Mouse (Mus musculus) lung, postnatal 14 days (tissue): ENCODE data around the gene Arhgap30.
A peak's percentile ranks its signal among the peaks of the same experiment; 100 is the strongest.

ENCODE experiments used
- DNase-seq: peaks from one replicate; pipeline ENCODE4 v3.0.0; 2021

The Arhgap30 gene

DNA sequence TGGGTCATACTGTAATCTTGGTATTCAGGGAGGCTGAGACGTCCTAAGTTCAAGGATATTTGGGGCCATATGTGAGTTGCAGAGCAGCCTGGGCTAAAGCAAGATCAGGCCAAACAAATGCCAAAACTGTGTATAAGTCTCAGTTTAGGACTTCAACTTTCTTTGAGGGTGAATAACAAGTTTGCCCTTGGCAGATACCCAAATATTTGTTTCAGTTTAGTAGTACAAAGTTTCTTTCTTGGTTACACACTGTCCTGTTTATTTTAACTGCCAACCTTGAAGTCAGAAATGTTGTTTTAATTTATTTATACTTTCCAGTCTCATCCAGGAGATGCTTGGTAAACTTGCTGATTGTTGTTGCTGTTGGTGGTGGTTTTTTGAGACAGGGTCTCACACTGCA is 47.2 kb downstream of the Arhgap30 start:
- DNase-seq = no peak

DNA sequence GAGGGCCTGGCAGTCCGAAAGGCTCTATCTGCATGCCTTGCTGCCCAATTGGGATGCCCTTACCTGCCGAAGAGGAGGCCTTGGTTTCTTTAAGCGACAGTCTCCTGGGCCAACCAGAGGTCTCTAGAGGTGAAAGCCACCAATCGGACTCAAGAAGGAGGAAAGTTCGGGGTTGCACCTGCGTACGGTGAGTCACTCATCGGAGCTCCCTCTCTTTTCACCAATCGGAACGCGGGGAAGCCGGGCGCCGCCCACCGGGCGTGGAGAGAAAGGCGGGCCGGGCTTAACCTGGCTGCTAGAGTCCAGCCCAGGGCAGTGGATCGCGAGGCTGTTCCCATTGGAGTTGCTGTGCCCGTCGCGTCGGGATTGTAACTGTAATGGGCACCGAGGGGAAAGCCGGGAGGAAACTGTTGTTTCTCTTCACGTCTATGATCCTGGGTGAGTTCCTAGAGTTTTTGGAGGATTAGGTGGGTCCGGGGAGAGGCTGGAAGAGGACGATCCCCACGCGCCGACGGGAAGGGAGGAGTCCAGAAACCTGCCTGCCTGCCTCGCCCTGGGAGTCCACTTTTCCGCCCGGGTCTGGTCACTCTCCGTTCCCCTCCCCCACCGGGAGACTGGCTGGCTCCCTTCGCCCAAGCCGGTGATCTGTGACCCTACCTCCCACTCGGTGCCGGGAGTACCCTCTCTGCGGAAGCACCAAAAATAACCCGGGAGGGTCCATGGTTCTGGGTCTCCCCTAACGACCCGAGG is 48.7 kb downstream of the Arhgap30 start, which contains the start of gene F11r:
TSS of gene F11r (plus strand) at position 272 of the 750 bp plus-strand sequence.
- peak; percentile 93 for DNase-seq

DNA sequence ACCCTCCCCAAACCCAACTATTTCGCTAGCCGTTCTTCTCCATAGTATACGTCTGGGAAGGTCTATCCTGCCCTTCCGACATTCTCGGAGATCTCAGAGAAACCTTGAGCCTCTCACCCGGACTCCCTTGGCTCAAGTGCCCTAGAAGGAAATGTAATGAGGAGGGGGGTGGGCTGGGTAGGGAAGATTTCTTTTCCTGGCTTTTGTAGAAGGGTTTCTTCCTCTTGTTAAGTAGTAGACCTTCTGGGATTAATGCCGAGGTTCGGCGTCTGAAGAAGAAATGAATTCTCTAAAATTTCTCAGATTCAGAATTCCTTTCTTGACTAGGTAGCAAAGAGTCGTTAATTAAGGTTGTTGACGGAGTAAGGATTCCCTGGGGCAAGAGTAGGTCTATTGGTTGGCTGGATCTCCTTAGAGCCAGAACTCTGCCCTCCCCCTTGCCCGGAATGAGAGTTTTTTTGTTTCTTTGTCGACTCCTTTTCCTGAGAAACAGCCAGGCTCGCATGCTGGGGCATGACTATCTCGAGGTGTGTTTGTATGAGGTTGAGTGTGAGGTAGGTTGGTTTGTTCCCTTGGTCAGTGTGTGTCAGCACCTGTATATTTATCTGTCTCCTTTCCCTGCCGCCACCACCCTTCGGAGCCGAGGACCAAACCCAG is 49.4 kb downstream of the Arhgap30 start:
- DNase-seq = no peak

DNA sequence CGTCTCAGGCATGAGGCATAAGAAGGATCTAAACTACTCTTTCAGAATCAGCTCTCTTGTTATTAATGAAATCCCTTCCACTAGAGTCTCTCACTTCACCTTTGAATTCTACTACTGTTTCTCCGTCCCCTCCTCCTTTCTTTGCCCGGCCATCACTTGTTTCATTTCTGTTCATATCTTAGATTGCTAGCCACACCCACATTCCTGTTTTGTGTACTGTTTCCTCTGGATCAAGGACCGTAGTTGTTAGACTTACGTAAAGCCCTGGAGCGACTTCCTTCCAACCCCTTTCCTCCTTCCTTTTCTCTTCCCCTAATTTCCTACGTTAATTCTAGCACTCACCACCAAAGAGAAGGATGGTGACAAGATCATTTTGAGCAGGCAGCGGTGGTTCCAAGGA is 50.3 kb downstream of the Arhgap30 start:
- DNase-seq = no peak

DNA sequence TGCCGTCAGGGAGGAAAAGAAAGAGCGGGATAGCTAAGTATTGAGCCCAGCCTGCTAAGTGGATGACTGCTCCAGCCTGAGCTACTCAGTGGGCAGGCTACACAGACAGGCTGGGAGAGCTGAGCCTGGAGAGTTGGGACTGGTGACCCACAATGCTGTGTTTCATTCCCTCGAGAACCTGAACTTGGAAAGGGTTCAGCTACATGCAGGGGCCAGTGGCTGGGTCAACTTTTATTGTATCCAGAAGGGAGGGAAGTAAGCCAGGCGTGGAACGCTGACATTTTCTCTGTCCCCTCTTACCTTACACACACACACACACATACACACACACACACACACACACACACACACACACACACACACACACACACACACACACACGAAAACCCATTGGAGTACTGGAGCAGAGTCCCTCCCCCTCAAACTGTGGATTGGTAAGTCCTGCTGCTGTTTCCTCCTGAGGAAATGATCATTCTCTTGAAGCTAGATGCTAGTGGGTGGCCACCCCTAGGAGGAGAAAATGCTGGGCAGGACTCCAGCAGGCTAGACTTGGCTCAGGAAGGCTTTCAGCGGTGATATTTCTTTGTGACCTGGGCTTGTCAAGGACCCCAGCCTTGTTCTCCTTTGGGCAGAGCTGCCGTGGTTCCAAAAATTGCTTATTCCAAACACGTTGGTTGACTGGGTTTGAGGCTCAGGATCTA is 51.4 kb downstream of the Arhgap30 start:
- DNase-seq = peak; percentile 81

DNA sequence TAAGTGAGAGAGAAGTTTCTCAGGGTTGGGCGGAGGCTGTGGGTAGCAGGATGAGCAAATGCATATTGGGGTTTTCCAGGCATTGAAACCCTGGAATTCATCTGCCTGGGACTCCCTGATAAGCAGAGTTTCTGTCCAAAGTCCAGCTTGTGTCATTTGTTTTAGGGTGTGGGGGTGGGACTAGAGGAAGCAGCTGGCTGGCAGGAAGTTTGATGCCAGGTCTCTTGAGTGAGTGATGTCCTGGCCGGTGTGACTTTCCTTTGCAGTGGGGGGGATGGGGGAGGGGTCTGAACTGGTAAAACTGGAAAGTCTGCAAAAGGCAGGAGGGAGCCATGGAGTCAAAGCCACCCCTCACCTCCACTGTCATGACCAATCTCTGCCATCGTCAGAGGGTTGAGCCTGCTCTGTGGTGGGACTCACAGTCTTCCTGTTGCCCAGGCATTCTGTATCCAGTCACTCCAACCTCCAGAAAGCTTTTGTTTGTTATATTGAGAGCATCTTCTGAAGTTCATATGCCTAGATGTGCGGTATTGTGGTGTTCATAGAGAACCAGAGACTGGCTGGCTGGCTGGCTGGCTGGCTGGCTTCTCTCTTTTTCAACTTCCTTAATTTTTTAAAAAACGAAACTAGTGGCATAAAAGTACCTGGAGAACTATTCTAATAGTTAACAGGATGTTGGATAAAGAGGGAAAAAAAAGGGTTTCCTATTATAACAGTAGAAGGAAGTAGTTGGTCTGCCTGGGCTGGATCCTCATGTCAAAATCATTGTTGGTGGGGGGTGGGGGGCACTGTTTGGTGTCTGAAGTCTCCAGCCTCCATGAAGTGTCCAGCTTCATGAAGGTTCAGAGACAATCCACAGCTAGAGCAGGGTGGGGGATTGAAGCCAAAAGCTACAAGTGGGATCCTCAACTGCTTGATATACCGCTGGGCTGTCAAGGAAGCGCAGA is 53.0 kb downstream of the Arhgap30 start:
- no peak for DNase-seq

DNA sequence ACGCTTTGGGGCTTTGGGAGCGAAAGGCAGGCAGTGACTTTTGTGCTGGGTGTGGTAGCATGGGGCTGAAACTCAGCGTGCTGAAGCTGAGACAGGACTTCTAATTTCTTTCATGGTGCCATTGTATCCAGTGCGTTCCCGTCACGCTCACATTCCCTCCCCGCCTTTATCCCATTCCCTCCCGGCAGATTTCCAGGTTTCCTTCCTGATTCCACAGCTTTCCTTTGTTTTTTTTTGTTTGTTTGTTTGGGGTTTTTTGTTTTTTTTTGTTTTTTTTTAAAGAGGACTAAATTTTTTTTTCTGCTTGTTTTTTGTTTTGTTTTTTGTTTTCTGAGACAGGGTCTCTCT is 53.6 kb downstream of the Arhgap30 start:
- DNase-seq = no peak

DNA sequence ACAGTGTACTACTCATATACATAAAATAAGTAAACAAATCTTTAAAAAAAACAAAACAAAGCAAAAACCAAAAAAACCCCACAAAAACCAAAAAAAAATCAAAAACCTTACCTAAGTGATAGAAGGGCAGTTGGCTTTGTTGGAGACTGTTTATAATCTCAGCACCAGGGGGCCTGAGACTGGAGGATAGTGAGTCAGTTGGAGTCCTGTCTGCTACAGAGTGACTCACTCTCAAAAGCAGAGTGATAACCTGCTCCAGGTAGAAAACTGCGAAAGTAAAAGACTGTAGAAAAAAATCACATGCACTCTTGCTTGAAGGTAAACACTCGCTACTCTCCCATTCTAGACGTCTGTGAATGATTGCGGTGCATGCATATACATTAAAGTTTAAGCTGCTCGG is 56.3 kb downstream of the Arhgap30 start:
- DNase-seq = no peak

DNA sequence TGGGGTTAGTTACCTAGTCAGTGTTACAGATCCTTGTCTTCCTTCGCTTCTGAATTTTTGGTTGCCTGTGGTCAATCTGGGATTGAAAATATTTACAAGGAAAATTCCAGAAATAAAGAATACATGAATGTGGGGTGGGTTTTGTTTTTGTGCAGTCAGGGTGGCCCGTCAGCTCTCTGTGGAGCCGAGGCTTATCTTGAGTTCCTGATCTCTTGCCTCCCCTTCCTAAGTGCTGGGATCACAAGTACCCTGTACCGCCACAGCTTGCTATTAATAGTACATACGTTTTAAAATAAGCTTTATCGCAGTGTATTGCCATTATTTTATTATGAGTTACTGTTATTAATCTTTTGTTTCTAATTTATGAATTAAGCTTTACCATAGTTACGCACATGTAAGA is 58.1 kb downstream of the Arhgap30 start:
- DNase-seq = no peak

DNA sequence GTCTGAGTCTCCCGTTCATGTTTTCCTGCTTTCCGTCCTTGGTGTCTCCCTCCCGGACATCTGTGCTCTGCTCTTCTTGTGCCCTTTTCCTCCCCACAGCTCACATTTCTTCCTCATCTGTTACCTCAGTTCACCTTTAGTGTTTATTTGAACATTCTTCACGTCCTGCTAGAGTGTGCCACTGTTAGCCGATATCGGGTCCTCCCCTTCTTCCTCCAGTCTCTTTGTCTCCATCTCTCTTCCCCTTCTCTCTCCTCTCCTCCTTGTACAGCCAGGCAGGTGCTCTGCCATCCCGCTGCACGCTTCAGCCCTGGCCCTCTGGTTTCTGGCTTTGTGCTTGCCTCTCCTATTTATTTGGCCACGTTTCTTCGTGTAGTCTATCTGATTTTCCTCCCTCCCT is 58.9 kb downstream of the Arhgap30 start:
- no peak for DNase-seq

DNA sequence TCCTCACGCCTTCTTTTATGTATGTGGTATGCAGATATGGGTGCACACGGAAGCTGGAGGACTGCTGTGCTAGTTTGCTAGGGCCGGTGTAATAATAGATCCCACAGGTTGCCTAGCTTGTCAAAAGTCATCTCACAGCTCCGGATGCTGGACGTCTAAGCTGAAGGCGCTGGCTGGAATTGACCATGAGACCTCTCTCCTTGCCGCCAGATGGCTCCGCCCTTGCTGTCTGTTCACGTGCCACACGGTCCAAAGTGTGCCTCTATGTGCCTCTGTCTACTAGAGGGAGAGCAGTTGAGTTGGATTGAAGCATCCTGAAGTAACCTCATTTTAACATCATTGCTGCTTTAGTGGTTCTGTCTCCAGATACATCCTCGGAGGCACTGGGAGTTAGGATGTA is 61.3 kb downstream of the Arhgap30 start:
- no peak for DNase-seq

DNA sequence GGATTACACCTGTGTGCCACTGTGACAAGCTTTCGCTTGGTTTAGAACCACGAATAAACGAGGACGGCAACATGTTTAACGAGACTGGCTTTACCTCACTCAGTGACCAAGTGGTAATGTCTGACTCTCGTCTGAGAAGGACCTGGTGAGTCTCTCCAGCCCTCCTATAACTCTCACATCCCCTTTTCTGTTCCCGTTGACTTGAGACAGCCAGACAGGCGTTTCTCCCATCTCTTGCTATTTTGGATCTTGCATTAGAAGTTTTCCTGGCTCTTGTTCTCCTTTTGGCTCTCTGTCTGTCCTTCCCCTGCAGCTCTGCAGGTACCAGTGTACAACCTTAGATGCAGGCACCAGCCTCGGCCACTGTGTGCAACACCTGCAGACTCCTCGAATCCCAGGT is 62.2 kb downstream of the Arhgap30 start:
- no peak for DNase-seq

DNA sequence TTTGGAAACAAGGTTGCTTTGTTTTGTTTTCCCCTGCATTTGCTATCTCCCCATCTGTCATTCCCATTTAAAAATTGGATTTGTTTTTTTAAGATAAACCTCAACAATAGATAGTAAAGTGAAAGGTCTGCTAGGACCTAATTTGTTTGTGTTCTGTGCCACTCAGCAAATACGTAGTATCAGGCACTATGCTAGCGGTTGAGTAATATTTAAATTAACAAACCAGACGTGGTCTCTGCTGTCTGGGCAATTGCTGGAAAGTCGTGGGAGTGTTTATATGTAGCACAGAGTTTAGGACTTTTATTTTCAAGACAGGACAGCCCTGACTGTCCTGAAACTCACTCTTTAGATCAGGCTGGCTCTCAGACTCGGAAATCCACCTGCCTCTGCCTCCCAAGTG is 63.8 kb downstream of the Arhgap30 start:
- no peak for DNase-seq

DNA sequence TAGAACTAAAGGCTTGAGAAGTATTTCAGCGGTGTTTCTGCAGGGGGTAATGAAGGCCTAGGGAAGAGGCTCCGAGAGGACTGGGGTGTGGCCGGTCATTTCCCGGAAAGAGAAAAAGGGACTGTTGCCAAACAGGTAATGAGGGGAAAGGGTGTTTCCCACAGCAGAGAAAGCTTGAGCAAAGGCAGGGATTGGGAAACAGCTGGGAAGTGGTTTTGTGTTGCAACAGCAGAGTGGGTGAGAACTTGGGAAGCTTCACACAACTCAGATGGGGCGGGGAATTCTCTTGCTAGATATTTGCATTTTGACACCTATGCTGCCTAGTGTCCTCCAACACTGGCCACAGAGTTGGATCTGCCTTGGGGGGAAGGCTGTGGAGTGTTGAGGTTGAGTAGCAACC is 64.2 kb downstream of the Arhgap30 start:
- DNase-seq = no peak

DNA sequence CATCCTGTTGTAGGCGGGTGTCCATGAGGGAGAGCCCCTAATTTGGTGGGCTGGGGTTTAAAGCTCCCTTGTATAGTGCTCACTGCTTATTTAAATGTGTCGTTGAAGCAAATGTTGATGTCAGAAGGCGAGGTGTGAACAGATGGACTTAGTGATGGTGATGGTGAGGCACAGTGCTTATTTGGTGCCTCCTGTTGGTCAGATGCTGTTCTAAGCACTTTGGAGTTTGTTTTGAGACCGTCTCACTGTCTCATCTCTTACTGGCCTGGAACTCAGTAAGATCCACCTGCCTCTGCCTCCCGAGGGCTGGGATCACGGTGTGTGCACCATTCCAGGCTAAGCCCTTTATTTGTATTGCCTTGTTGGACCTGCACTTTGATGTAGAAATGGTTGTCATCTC is 66.2 kb downstream of the Arhgap30 start:
- no peak for DNase-seq

DNA sequence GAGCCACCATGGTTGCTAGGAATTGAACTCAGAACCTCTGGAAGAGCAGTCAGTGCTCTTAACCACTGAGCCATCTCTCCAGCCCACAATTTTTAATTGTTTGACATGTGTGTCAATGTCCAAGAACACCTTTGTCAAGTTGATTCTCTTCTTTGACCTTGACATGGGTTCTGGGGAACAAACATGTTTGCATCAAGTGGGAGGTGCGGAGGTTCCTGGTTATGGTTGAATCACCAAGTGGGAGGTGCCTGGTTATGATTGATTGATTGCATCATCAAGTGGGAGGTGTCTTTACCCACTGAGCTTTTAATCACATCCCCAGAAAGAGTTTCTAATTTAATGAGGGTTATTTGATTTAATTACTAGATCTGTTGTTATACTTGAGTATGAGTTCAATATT is 68.8 kb downstream of the Arhgap30 start:
- DNase-seq = no peak

DNA sequence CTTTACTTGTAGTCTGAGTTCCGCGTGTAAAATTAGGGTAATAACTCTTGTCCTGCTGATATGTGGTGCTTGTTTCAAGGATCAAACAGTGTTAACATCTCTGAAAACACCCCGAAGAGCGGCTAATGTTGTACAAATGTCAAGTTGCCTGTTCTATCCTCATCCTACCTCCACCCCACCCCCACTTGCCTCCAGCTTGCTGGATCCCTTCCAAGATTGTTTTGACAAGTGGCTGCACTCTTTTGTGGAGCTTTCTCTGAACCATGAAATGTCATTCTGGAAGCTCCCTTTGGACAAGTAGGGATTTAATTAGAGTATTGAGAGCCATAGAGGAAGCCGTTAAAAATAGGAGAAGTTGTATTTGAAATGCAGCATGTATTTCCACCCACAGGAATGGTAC is 71.0 kb downstream of the Arhgap30 start:
- no peak for DNase-seq
